Mouse (Mus musculus) neural tube, embryonic 10.5 days (tissue): ENCODE measurements around the gene Klhl22.

Experiments
- DNase-seq: peaks from one replicate; pipeline ENCODE4 v3.0.0-alpha.2; 2017; ENCODE audit warnings: low spot score; ENCODE audit errors: extremely low spot score

Klhl22 gene

DNA sequence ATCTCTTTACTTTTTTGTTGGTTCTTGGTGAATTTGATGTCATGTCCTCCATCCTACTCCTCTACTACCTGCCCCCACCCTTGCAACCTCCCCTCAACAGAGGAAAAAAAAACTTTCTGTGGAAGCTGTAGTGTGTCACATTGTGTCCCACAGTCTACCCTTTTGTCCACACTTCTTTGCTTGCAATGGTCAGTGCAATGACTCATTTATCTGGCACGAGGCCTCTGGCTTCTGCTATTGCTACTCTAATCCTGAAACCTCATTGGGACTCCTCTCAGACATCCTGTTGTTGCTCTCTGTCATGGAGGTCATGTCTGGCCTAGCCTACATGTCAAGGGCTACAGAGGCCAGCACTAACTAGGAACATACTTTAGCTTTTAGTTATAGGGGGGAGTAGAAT lies 5.7 kb upstream of the Klhl22 start:
- DNase-seq = no peak

DNA sequence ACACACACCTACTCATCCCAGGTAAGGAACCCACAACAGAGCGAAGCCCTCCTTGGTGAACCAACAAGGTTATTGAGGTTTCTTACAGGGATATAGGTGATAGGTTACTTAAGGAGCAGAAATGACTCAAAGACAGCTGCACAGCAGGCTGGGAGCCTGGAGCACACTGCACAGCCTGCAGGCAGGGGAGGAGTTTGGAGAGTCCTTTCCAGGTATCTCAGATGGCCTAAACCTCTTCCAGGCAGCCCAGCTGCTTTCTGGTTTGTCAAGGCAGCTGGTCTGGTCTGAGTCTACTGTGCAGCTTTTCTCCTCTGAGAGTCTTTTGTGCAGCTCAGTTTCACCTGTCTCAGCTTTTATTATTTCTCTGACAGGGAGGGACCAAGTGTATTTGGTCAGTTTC lies 1.7 kb upstream of the Klhl22 start:
- no peak for DNase-seq

DNA sequence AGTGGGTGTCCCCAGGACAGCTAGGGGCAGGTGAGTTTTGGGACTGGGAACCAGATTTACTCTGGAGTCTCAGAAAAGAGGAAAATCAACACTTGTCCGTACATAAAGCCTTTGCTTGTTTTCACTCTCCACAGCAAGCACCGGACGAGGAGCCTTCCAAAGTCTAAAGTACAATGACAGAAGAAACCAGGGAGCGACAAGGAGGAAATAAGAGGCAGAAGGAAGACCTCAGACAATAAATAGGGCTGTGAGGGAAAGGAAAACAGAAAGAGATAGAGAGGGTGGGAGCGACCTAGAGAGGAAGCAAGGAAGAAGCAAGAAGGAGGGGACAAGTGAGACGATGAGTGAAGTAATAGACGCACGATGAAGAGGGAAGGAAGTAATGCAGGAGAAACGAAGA lies 516 bp upstream of the Klhl22 start:
- no peak for DNase-seq

DNA sequence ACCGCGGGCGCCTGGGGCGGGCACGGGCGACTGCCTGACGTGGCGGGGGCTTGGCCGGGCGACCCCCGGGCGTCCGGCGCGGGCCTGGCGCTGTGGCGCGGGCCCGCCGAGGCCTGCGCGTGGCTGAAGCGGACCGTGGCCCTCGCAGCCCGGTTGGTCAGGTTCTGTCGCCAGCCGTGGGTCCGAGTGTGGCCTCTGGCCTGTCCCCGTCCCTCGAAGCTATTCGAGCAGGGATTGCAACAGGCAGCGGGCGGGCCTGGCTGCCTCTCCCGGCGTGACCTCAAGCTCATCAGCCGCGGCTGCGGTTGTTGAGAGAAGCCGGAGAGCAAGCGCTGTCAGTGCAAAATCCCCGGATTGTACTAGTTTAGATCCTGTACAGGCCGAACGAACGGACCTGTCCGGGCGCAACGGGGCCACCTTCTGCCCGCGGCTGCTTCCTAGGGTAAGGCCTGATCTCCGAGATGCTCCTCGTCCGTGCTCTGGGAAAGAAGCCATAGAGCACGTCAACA lies 449 bp downstream of the Klhl22 start:
- DNase-seq = no peak

- DNase-seq = peak; percentile 51
Observed at GRCm38 (mm10) chr16:17760657-17761056, 1.2 kb downstream of the Klhl22 start.

GRCm38 (mm10) chr16:17761074-17761473 lies 1.7 kb downstream of the Klhl22 start:
- DNase-seq = peak; percentile 38

DNA sequence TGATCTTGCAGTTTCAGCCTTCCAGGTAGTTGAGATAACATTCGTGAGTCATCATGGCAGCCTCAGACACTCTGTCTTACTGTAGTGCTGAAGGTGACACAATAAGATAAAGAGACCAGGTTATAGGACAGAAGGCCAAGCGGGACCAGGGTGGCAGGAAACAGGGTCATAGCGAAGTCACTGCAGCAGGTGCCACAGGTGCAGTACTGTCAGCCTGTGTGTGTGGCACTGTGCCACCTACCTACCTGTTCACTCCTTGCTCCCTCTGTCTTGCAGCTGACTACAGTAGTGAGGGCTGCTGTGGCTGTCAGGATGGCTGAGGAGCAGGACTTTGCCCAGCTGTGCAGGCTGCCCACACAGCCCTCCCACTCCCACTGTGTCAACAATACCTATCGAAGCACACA lies 4.7 kb downstream of the Klhl22 start:
- DNase-seq = no peak

DNA sequence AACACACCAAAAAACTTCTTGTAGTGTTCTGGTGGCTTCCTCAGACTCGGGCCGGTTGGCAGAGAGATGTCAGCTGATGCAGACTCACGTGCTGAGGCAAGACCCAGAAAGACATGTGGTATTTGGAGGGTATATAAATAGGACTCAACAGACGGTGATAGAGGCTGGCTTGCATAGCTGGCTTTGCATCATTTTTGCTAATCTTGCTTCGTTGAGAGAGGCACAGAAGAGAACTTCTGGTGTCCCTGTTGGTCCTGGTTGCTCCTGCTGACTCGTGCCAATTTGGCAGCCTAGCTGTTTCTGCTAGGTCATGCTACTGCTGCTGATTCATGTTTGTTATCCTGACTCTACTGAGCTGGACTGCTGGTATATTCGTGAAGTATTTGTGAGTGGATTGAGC lies 9.4 kb downstream of the Klhl22 start:
- no peak for DNase-seq

- DNase-seq = no peak
Observed at GRCm38 (mm10) chr16:17771117-17771865, 11.9 kb downstream of the Klhl22 start.

DNA sequence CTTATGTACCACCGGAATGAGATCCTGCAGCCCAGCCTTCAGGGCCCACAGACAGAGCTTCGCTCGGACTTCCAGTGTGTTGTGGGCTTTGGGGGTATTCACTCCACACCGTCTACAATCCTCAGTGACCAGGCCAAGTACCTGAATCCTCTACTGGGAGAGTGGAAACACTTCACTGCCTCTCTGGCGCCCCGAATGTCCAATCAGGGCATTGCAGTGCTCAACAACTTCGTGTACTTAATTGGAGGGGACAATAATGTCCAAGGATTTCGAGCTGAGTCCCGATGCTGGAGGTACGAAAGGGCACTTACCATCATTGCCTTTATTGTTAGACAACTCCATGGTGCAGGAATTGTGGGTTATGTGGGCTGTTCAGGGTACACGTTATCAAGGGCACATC lies 17.4 kb downstream of the Klhl22 start:
- DNase-seq = peak; percentile 21

- no peak for DNase-seq
Observed at GRCm38 (mm10) chr16:17778223-17778622, 18.8 kb downstream of the Klhl22 start.

DNA sequence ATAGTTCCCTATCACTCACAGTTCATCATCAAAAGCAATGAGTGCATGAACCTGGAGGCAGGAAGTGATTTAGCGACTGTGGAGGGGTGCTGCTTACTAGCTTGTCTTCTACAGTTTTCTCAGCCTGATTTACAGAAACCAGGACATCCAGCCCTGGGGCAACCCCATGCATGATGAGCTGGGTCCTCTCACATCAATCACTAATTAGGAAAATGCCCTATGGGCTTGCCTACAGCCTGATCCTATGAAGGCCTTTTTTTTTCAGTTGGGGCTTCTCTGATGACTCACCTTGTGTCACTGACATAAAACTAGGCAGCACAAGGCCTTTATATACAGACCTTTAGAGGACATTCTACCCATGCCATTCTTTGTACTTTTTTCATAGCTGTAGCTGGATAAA lies 20.3 kb downstream of the Klhl22 start:
- no peak for DNase-seq

DNA sequence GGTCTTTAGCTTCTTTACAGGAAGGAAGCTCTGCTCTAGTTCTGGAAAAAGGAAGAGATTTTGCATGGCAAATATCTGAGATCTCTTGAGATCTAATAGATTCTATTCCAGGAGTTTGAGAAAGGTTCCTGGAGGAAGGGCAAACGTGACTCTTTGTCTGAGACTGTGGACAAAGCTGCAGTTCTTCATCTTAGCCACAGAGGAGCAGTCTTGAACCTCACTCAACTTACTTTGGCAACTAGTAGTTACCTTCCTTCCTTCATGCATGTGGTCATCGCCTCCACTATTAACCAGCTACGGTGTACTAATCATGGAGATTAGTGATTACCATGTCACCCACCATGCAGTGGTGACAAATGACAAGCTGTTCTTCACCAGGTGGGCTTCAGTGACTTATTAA lies 25.9 kb downstream of the Klhl22 start:
- no peak for DNase-seq

DNA sequence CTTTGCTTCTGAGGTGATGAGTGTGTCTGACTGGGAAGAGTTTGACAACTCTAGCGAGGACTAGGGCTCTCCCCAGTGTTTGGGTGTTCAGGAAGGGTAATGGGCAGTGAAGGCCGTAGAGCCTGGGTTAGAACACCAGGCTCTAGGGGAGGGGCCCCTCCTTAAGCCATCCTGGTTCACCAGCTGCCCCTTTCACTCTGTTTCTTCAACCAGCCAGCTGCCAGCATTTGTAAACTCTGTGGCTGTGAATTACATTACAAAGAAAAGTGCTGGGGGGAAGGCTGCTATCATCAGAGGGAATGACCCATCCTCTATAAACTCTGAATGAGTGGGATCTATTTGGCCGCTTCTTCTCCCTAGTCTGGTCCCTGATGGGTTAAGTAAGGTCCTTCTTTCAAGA lies 33.3 kb downstream of the Klhl22 start:
- DNase-seq = no peak

- no peak for DNase-seq
Observed at GRCm38 (mm10) chr16:17794047-17794446, 34.6 kb downstream of the Klhl22 start.

- DNase-seq = no peak
Observed at GRCm38 (mm10) chr16:17795643-17796042, 36.2 kb downstream of the Klhl22 start.

DNA sequence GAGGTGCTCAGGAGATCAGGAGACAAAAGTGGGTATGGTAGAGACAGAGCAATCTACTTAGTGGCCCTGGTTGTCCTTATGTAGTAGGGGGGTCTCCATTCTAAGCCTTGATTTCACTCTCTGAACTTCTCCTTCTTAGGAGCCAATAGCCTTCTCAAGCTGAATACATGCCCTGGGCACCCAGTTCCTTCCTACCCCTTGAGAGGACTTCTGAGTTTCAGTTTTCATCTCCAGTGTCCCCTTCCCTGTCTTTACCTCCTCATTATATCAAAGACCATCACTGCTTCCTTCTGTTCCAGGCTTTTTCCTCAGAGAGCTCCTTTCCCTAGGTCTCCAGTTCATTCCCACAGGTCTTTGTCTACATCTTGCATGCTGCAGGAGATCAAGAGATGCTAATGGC lies 37.1 kb downstream of the Klhl22 start:
- peak; percentile 18 for DNase-seq

DNA sequence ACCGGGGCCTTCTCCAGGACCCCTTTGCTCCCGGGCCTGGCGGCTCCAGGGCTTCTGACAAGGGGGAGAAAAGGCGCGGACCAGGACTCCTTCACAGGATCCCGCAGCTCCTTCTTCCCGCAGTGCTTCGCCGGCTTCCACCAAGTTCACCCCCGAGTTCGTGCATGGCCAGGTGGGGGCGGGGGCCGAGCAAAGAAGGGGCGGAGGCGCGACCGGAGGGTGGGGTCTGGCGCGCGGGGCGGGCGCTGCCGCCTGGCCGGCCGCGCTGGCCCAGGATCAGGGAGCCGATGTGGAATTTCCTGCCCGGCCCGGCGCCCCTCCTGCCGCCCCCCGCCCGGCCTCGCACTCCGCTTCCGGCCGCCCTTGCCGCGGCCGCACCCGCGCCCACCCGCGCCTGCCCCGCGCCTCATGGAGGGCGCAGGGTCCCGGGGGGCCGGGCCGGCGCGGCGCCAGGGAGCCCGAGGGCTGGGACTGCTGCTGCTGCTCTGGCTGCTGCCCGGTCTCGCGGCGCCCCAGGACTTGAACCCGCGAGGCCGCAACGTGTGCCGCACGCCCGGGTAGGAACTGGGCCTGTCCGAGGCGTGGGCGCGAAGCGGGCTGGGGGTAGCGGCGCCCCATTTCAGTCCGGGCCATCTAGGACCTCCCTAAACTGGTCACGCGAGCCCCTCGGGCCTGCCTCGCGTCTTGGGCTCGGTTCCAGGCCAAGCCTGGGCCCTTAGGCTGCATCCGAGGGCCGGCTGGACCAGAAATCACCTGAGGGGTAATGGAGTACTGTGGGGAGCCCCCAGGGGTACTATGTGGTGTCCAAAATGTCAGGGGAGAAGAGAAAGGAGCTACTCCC lies 37.8 kb downstream of the Klhl22 start, which contains the start of gene Scarf2:
Scarf2 (plus strand) TSS at position 312 of the 841 bp plus-strand sequence.
- DNase-seq = peak; percentile 73

GRCm38 (mm10) chr16:17797812-17798311 lies 38.4 kb downstream of the Klhl22 start:
- peak; percentile 81 for DNase-seq

- DNase-seq = no peak
Observed at GRCm38 (mm10) chr16:17798321-17799180, 39.1 kb downstream of the Klhl22 start.

- DNase-seq = peak; percentile 27
Observed at GRCm38 (mm10) chr16:17799584-17799983, 40.2 kb downstream of the Klhl22 start.
